Mouse (Mus musculus): ENCODE results near the gene Arl1. TPM values are rescaled to one million over a fixed set of nuclear protein-coding genes. Genes with fewer than 3 reads are reported as not detected.

Arl1 gene
- total RNA-seq (2023): 36.5 to 38.7 TPM (median 36.8 TPM) in 4 replicates

GRCm38 (mm10) chr10:88730571-88731495, at the start of gene Arl1:
Gene Arl1 (plus strand): TSS chr10:88730858.

GRCm38 (mm10) chr10:88684925-88685324, 45.7 kb upstream of the Arl1 start, which contains the start of gene Spic:
Gene Spic (minus strand): TSS chr10:88685015.

Other genes with a start within 250 kb of the Arl1 start
- gene Chpt1, start 226.8 kb upstream of the Arl1 start, total RNA-seq (2023): 2.7 to 5.8 TPM (median 4.5 TPM) in 4 replicates
- 0.85 to 2.3 TPM (median 1.4 TPM) in 4 replicates for gene Mybpc1, start 125.7 kb upstream of the Arl1 start, total RNA-seq (2023)
- 11.0 to 15.3 TPM (median 13.4 TPM) in 4 replicates for gene Spic, start 45.8 kb upstream of the Arl1 start, total RNA-seq (2023)
- 44.3 to 58.9 TPM (median 55.1 TPM) in 4 replicates for gene Utp20, start 95.9 kb downstream of the Arl1 start, total RNA-seq (2023)
- not detected in 4 replicates for gene Slc5a8, start 155.1 kb downstream of the Arl1 start, total RNA-seq (2023)